Mouse (Mus musculus) kidney, embryonic 16.5 days (tissue): ENCODE data around the gene Mtcl1. TPM values are rescaled to one million over a fixed set of nuclear protein-coding genes. Genes with fewer than 3 reads are reported as not detected.

Source experiments
- ATAC-seq: fragments of 200-750 bp; cut with Nextera tagmentation; 2 replicates; pipeline ENCODE4 v1.8.0; 2017; ENCODE audit warnings: moderate TSS enrichment; ENCODE audit not compliant: low FRiP score, low TSS enrichment
- H3K27ac ChIP-seq: fragments of 300-500 bp; sonication (generic); 2 replicates; pipeline ENCODE4 v1.5.1; 2014; ENCODE audit warnings: low read length
- H3K27me3 ChIP-seq: fragments of 300-500 bp; sonication (generic); 2 replicates; pipeline ENCODE4 v1.6.1; 2014; ENCODE audit warnings: low read length, control low read depth, mixed read lengths; ENCODE audit not compliant: insufficient read depth
- H3K36me3 ChIP-seq: fragments of 300-500 bp; sonication (generic); 2 replicates; pipeline ENCODE4 v1.6.1; 2014; ENCODE audit warnings: low read length, control low read depth, mixed read lengths; ENCODE audit not compliant: insufficient read depth
- H3K4me1 ChIP-seq: fragments of 300-500 bp; sonication (generic); 2 replicates; pipeline ENCODE4 v1.6.1; 2014; ENCODE audit warnings: low read length, control low read depth, mixed read lengths; ENCODE audit not compliant: insufficient read depth
- H3K4me2 ChIP-seq: fragments of 300-500 bp; sonication (generic); replicated peaks from 2 replicates; pipeline ENCODE4 v1.6.1; 2014; ENCODE audit warnings: low read depth, low read length
- H3K4me3 ChIP-seq: fragments of 300-500 bp; sonication (generic); 2 replicates; pipeline ENCODE4 v1.5.1; 2014; ENCODE audit warnings: mild to moderate bottlenecking, low read length
- H3K9ac ChIP-seq: fragments of 300-500 bp; sonication (generic); replicated peaks from 2 replicates; pipeline ENCODE4 v1.6.1; 2014; ENCODE audit warnings: low read length
- H3K9me3 ChIP-seq: fragments of 300-500 bp; sonication (generic); 2 replicates; pipeline ENCODE4 v1.6.1; 2016; ENCODE audit warnings: low read length, control low read depth
- WGBS: fragments of 180-500 bp; shearing (Covaris S2); extraction: QIAGEN DNeasy Blood & Tissue Kit; methylation state at CpG from one replicate; pipeline ENCODE4 v1.1.7; 2014; 5-methylcytosine and 5-hydroxymethylcytosine counted together
- polyA plus RNA-seq: library from polyadenylated mRNA; unstranded; fragments of >200 nt; fragmentation: Nextera tagmentation; extraction: Ambion mirVana; gene quantifications from 2 replicates; pipeline ENCODE4 v1.2.1, GENCODE M21; 2015

The Mtcl1 gene
- polyA plus RNA-seq, result 5.0 and 5.2 TPM in 2 replicates

DNA sequence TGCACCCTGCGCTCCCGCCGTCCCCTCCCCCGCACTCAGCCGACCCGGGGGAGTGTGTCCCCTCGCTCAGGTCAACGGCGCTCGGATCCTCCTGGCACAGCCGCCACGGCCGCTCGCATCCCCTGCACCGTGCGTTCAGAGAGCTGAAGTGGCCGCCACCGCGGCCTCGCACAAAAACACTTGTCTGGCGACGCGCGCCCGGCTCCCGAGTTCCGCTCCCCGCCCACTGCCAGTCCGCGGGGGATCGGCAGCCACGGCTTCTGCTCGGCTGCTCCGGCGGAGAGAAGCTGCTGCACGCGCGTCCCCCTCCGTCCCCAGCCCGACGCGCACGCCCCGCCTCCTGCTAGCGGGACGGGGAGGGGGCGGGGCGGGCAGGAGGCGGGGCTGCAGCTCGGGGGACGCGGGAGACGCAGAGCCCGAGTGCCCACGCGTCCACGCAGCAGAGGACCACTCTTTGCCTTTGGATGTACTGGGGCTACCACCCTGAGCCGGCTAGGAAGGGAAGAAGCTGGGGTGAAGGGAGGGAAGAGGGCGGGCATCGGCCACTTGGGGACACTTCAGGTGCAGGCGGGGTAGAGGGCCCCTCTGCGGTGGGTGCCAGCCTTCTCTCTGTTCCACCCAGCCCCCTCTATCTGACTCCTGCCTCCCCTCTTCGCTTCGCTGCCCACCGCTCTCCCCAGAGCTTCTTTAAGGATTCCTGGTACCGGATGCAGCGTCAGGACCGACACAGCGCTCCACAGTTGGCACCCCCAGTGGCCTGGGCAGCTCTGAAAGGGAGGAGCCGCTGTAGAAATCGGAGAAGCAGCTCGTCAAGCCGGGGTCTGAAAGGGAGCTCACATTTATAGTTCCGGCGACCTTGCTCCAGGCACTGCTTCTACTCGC lies at the start of gene Mtcl1:
Gene Mtcl1 (minus strand): TSS at position 291 of the 882 bp plus-strand sequence.
- H3K4me1 ChIP-seq, result peaks cover 41% of the 10 kb centered on the region
- no peaks in the 10 kb centered on the region for H3K9me3 ChIP-seq
- H3K4me2 ChIP-seq, result peak within 1 kb of the TSS; percentile 99
- under 1% methylated on average over 72 of the region's 76 CpGs for WGBS
- peak within 1 kb of the TSS; percentile 84 for H3K9ac ChIP-seq
- H3K4me3 ChIP-seq, result peak within 1 kb of the TSS; percentile 76
- peak; percentile 85 for ATAC-seq
- peaks cover 20% of the 10 kb centered on the region for H3K27me3 ChIP-seq
- H3K27ac ChIP-seq, result peak within 1 kb of the TSS; percentile 82
- H3K36me3 ChIP-seq, result no peaks in the 10 kb centered on the region

DNA sequence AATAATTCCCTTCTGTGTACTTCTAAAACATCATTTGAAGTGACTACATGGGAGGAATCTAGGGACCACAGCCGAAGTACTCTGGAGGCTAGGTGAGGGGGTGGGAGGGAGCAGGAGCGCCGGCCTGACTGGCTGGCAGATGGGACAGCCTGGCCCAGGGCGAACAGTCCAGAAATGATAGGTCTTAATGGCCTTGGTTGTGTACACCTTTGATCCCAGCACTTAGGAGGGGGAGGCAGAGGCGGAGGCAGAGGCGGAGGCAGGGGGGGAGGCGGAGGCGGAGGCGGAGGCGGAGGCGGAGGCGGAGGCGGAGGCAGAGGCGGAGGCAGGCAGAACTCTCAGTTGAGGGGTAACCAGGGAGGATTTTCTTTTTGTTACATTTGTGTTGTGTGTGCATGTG lies 49.0 kb upstream of the Mtcl1 start:
- Histone ChIP-seq H3K9ac (no peak overlapping the region), H3K9me3 (no peaks in the 10 kb centered on the region), H3K27ac (no peak overlapping the region), H3K36me3 (peaks cover 71% of the 10 kb centered on the region), H3K4me3 (no peak overlapping the region), H3K4me2 (no peak overlapping the region), H3K27me3 (no peaks in the 10 kb centered on the region), H3K4me1 (no peaks in the 10 kb centered on the region)
- ATAC-seq, result no peak
- WGBS, result 86% methylated on average over 8 of the region's 14 CpGs

DNA sequence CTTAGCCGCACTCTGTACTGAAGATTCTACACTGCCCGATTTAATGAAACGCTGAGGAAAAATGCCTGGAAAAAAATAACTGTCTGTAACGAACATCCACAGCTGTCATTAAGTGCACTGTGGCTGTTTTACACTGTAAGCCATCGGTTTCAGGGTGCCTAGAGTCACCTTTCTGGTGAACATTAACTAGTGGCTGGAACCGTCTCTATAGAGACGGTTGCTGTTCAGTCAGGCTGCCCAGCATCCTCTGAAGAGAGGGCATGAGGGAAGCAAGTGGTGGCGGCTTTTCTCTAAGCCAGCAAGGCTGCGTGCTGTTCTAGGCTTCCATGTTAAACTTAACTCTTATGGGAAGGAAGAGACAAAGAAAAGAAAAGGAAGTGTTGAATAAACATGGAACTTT lies 47.0 kb upstream of the Mtcl1 start:
- Histone ChIP-seq H3K27me3 (no peaks in the 10 kb centered on the region), H3K4me1 (no peaks in the 10 kb centered on the region), H3K36me3 (peaks cover 63% of the 10 kb centered on the region), H3K9ac (no peak overlapping the region), H3K9me3 (no peaks in the 10 kb centered on the region), H3K4me2 (no peak overlapping the region), H3K4me3 (no peak overlapping the region), H3K27ac (no peak overlapping the region)
- ATAC-seq, result peak; percentile 54; the same call in 1 of the 2 replicates
- 77% methylated on average over 9 of the region's 9 CpGs for WGBS

DNA sequence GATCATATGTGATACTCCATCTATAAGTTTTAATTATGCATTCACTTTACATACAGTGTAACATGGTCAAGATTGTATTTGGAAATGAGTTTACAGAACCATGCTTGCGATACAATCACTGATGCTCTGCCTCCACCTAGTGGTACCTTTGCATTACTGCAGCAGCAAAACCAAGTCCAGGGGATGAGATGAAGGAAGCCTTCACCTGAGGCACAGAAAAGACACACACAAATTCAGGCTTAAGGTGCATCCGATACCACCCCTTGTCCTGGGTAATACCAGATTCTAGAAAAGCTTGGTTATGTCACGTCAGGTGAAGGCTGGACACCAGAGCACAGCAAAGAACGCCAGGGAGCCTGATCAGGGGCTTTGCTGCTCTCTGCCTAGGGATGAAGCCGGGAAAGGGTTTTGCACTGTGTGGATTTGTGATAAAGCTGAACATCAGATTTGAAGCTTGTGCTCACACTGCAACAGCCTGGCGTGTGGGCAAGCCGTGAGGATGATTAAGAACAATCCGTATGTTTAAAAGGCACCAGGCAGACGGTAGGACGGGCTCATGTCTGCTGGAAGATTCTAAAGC lies 40.6 kb upstream of the Mtcl1 start:
- H3K9ac ChIP-seq, result no peak overlapping the region
- H3K4me1 ChIP-seq, result no peaks in the 10 kb centered on the region
- 43% methylated on average over 10 of the region's 10 CpGs for WGBS
- no peak overlapping the region for H3K27ac ChIP-seq
- no peaks in the 10 kb centered on the region for H3K9me3 ChIP-seq
- no peak overlapping the region for H3K4me3 ChIP-seq
- no peaks in the 10 kb centered on the region for H3K27me3 ChIP-seq
- no peak overlapping the region for H3K4me2 ChIP-seq
- peak; percentile 23; the same call in 1 of the 2 replicates for ATAC-seq
- H3K36me3 ChIP-seq, result peaks cover 14% of the 10 kb centered on the region

DNA sequence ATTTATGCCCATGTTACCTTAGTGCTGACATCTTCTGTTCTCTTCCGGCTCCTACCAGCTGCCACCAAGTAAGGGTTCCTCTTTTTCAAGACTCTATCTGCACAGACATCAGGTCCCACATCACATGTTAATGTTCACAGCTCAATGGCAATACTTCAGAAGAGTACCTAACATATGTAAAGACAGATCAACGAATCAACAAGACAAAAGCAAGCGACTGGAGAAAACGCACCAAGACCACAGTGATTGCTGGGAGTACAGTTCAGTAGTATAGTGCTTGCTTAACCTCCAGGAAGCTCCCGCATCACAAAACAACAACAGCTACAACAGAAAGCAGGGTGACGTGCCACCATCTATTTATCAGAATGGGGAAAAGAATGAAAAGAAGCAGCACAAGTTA lies 37.0 kb upstream of the Mtcl1 start:
- Histone ChIP-seq H3K27me3 (no peaks in the 10 kb centered on the region), H3K4me2 (no peak overlapping the region), H3K4me3 (no peak overlapping the region), H3K4me1 (no peaks in the 10 kb centered on the region), H3K36me3 (no peaks in the 10 kb centered on the region), H3K27ac (no peak overlapping the region), H3K9me3 (no peaks in the 10 kb centered on the region), H3K9ac (no peak overlapping the region)
- WGBS, result 90% methylated on average over 6 of the region's 6 CpGs
- ATAC-seq, result no peak

DNA sequence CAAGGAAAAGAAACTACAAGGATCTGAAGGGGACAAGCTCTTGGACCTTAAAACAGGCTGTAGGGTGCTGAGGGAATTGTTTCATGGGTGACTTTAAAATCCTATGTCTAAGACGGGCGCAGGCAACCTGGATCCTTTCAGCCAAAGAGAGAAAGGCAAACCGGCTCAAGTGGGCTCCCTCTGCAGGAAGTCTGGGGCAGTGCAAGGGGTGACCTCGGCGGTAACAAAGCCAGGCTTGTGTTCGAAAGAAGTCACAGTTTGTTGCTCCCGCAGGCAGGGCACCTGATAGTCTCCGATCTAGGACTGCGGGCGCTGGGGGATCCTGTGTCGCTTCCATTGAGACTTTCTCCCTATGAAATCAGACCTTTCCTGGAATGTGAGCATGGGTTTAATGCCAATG lies 36.2 kb upstream of the Mtcl1 start:
- H3K4me1 ChIP-seq, result no peaks in the 10 kb centered on the region
- no peaks in the 10 kb centered on the region for H3K9me3 ChIP-seq
- no peaks in the 10 kb centered on the region for H3K36me3 ChIP-seq
- H3K4me2 ChIP-seq, result no peak overlapping the region
- WGBS, result 6% methylated on average over 11 of the region's 11 CpGs
- H3K27me3 ChIP-seq, result 0 out of 2 replicates have a peak, but pooled peaks cover 5% of the 10 kb centered on the region
- no peak overlapping the region for H3K4me3 ChIP-seq
- no peak for ATAC-seq
- H3K27ac ChIP-seq, result no peak overlapping the region
- no peak overlapping the region for H3K9ac ChIP-seq

DNA sequence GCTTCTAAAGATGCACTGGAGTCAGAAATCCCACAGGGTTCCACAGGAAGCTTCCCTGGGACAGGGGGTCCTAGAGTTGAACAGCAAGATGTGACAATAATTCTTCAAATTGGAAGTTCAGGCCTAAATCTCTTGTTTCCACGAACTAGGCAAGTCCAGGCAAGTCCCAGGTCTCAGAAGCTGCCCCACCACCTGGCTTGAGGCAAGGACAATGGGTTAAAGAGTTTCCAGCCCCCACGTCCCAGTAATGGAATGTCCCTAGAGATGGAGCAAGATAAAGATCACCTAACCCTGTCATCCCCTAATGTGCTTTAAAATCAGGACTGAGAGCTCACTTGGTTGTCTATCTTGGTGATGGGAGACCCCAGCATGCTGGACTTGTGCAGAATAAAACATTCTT lies 35.4 kb upstream of the Mtcl1 start:
- Histone ChIP-seq H3K36me3 (no peaks in the 10 kb centered on the region), H3K27me3 (0 out of 2 replicates have a peak, but pooled peaks cover 5% of the 10 kb centered on the region), H3K27ac (no peak overlapping the region), H3K9ac (no peak overlapping the region), H3K4me2 (no peak overlapping the region), H3K9me3 (no peaks in the 10 kb centered on the region), H3K4me1 (peaks cover 7% of the 10 kb centered on the region), H3K4me3 (no peak overlapping the region)
- ATAC-seq, result no peak
- WGBS, result 55% methylated on average over 2 of the region's 2 CpGs

DNA sequence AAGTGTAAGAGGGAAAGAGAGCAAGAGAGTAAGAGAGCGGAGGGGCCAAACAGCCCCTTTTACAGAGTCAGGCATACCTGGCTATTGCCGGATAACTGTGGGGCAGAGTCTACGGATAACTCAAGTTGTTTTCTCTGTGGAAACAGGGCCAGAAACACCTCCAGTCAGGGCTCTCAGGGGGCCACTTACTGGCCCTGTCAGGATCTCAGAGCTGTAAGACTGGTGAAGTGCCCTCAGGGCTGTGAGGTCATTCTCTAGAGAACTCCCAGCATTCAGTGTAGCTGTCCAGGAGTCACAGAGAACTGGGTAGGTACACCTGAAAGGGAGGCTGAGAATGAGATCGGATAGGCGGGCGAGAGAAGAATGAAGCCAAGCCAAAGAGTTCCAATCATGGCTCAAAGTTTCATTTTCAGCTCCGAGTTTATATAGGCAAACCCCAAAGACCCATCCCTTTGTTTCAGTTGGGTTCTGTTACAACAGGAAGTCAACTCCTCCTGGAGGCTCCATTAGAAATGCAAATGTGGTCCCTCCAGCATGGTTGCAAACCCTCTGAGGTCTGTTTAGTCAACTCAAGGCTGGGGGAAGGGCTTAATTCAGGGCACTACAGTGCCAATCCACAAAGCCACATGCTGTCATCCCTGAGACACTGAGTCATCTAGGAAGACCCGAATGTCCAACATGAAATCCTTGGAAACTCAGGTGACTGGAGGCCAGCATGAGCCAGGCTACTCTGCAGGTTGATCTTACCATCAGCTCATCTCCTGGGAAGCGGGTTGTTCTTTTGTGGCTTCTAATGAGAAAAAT lies 34.3 kb upstream of the Mtcl1 start:
- no peak for ATAC-seq
- H3K9me3 ChIP-seq, result no peaks in the 10 kb centered on the region
- H3K27ac ChIP-seq, result no peak overlapping the region
- no peaks in the 10 kb centered on the region for H3K36me3 ChIP-seq
- 0 out of 2 replicates have a peak, but pooled peaks cover 12% of the 10 kb centered on the region for H3K27me3 ChIP-seq
- H3K4me1 ChIP-seq, result peaks cover 13% of the 10 kb centered on the region
- H3K4me3 ChIP-seq, result no peak overlapping the region
- no peak overlapping the region for H3K4me2 ChIP-seq
- no peak overlapping the region for H3K9ac ChIP-seq
- WGBS, result 72% methylated on average over 9 of the region's 9 CpGs

DNA sequence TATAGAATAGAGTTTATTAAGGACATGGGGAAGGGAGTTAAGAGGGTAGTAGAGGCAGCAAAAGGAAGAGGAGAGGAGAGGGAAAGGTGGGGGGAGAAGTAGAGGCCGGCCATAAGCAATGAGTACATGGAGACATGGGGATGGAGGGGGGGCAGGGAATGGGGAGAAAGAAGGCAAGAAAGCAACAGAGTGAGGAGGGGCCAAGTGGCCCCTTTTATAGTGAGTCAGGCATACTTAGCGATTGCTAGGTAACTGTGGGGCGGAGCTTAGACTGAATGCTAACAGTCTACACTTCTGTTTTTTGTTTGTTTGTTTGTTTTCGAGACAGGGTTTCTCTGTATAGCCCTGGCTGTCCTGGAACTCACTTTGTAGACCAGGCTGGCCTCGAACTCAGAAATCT lies 31.7 kb upstream of the Mtcl1 start:
- Histone ChIP-seq H3K9ac (no peak overlapping the region), H3K9me3 (no peaks in the 10 kb centered on the region), H3K36me3 (no peaks in the 10 kb centered on the region), H3K4me2 (no peak overlapping the region), H3K27ac (no peak overlapping the region), H3K4me3 (no peak overlapping the region), H3K27me3 (0 out of 2 replicates have a peak, but pooled peaks cover 12% of the 10 kb centered on the region), H3K4me1 (peaks cover 13% of the 10 kb centered on the region)
- 74% methylated on average over 4 of the region's 5 CpGs for WGBS
- no peak for ATAC-seq
